Mouse (Mus musculus) ES-E14 (cell line): Measurements from ENCODE around the gene Cisd1.

Source experiments
- CHD2 ChIP-seq: IDR thresholded peaks from 2 replicates; pipeline ENCODE4 v1.6.1; 2014; ENCODE audit warnings: mild to moderate bottlenecking, low read depth, low read length, inconsistent platforms
- HCFC1 ChIP-seq: IDR thresholded peaks from 2 replicates; pipeline ENCODE4 v1.6.1; 2012; ENCODE audit warnings: low read length, inconsistent platforms, borderline replicate concordance; ENCODE audit not compliant: insufficient read depth
- MAFK ChIP-seq: IDR thresholded peaks from 2 replicates; pipeline ENCODE4 v1.6.1; 2014; ENCODE audit warnings: mild to moderate bottlenecking, low read depth, low read length, inconsistent platforms; ENCODE audit not compliant: insufficient read depth

GRCm38 (mm10) chr10:71284511-71285125 lies 60.1 kb downstream of the Cisd1 start:
- TF ChIP-seq HCFC1 (no peak), CHD2 (no peak), MAFK (no peak)
